Mouse (Mus musculus): ENCODE measurements around the gene Wnt5a.
A peak's percentile ranks its signal among the peaks of the same experiment; 100 is the strongest.

The Wnt5a gene

GRCm38 (mm10) chr14:28512805-28513590, 8.4 kb downstream of the Wnt5a start:
- peaks cover 70% of the 10 kb centered on the region for H3K4me1 ChIP-seq (replicated peaks; ENCODE audit: low read depth, low read length)
- no peak overlapping the region for H3K4me3 ChIP-seq (replicated peaks; ENCODE audit: low read length)
- peaks cover 91% of the 10 kb centered on the region for H3K27me3 ChIP-seq (ENCODE audit: insufficient read depth, low read length)
- H3K9me3 ChIP-seq (ENCODE audit: low read length), result no peaks in the 10 kb centered on the region
- H3K36me3 ChIP-seq (ENCODE audit: insufficient read depth, low read length), result no peaks in the 10 kb centered on the region
- TF ChIP-seq CTCF (conservative IDR thresholded peaks at IDR 0.05; ENCODE audit: low read length) (no peak), POU5F1 (IDR thresholded peaks at IDR 0.05; ENCODE audit: borderline replicate concordance, low read length) (peak; percentile 80; the same call in 1 of the 2 replicates)

DNA sequence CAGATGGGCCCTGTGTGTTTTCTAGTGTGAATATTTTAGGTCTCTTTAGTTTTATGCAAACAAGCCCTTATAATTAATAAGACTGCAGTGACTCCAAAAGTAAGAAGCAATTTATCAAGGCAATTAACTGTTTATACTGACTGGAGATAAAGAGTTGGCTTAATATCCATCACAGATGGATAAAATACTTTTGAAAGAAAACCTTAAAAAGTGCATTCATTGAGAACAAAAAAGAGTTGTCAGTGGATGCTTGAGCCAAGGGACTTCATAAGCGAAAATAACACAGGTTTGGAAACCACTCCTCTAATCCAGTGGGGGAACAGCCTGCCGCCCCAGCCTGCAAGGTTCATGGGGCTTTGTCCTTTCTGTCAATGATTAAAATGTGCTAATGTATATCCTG, 9.6 kb downstream of the Wnt5a start:
- H3K27me3 ChIP-seq (ENCODE audit: insufficient read depth, low read length), result peaks cover 88% of the 10 kb centered on the region
- H3K4me1 ChIP-seq (replicated peaks; ENCODE audit: low read depth, low read length), result peaks cover 64% of the 10 kb centered on the region
- H3K4me3 ChIP-seq (replicated peaks; ENCODE audit: low read length), result no peak overlapping the region
- TF ChIP-seq CTCF (conservative IDR thresholded peaks at IDR 0.05; ENCODE audit: low read length) (no peak), POU5F1 (IDR thresholded peaks at IDR 0.05; ENCODE audit: borderline replicate concordance, low read length) (no peak), NANOG (IDR thresholded peaks at IDR 0.05; ENCODE audit: borderline replicate concordance, low read length) (no peak)
- H3K9me3 ChIP-seq (ENCODE audit: low read length), result no peaks in the 10 kb centered on the region
- no peaks in the 10 kb centered on the region for H3K36me3 ChIP-seq (ENCODE audit: insufficient read depth, low read length)

DNA sequence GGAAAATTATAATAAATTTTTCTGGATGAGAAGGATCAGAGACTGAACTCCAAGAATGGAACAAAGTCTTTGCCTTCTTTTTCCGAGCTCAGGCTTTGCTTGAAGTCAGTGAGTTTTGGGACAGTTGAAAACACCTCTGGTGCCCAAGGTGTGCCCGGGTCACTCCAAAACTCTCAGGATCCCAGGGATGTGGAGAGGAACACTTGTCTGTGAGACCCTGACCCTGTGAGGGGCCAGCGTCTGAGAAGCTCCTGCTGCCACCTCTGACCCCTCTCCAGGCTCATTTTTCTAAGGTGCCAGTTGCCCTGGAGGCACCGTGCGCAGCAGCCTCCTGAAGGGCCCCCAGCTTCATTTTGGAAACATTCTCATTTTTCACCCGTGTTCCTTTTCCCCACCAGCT, 10.8 kb downstream of the Wnt5a start:
- Histone ChIP-seq H3K9me3 (ENCODE audit: low read length) (no peaks in the 10 kb centered on the region), H3K4me3 (replicated peaks; ENCODE audit: low read length) (no peak overlapping the region), H3K27me3 (ENCODE audit: insufficient read depth, low read length) (peaks cover 88% of the 10 kb centered on the region), H3K4me1 (replicated peaks; ENCODE audit: low read depth, low read length) (peaks cover 55% of the 10 kb centered on the region), H3K36me3 (ENCODE audit: insufficient read depth, low read length) (no peaks in the 10 kb centered on the region)
- TF ChIP-seq CTCF (conservative IDR thresholded peaks at IDR 0.05; ENCODE audit: low read length) (no peak), NANOG (IDR thresholded peaks at IDR 0.05; ENCODE audit: borderline replicate concordance, low read length) (no peak), POU5F1 (IDR thresholded peaks at IDR 0.05; ENCODE audit: borderline replicate concordance, low read length) (no peak)

GRCm38 (mm10) chr14:28517631-28518560, 13.3 kb downstream of the Wnt5a start:
- H3K4me3 ChIP-seq (replicated peaks; ENCODE audit: low read length), result peak overlapping the region; percentile 71
- no peak for TF ChIP-seq POU5F1 (IDR thresholded peaks at IDR 0.05; ENCODE audit: borderline replicate concordance, low read length)
- no peak for TF ChIP-seq NANOG (IDR thresholded peaks at IDR 0.05; ENCODE audit: borderline replicate concordance, low read length)
- no peak for TF ChIP-seq CTCF (conservative IDR thresholded peaks at IDR 0.05; ENCODE audit: low read length)

GRCm38 (mm10) chr14:28521106-28521505, 16.6 kb downstream of the Wnt5a start:
- peaks cover 24% of the 10 kb centered on the region for H3K4me1 ChIP-seq (replicated peaks; ENCODE audit: low read depth, low read length)
- no peaks in the 10 kb centered on the region for H3K36me3 ChIP-seq (ENCODE audit: insufficient read depth, low read length)
- TF ChIP-seq NANOG (IDR thresholded peaks at IDR 0.05; ENCODE audit: borderline replicate concordance, low read length), result no peak
- no peak for TF ChIP-seq POU5F1 (IDR thresholded peaks at IDR 0.05; ENCODE audit: borderline replicate concordance, low read length)
- TF ChIP-seq CTCF (conservative IDR thresholded peaks at IDR 0.05; ENCODE audit: low read length), result no peak
- H3K9me3 ChIP-seq (ENCODE audit: low read length), result no peaks in the 10 kb centered on the region
- peaks cover 65% of the 10 kb centered on the region for H3K27me3 ChIP-seq (ENCODE audit: insufficient read depth, low read length)
- no peak overlapping the region for H3K4me3 ChIP-seq (replicated peaks; ENCODE audit: low read length)

More at GRCm38 (mm10) chr14:28517631-28518560, 13.3 kb downstream of the Wnt5a start:
- peaks cover 85% of the 10 kb centered on the region for H3K27me3 ChIP-seq (ENCODE audit: insufficient read depth, low read length)
- no peaks in the 10 kb centered on the region for H3K9me3 ChIP-seq (ENCODE audit: low read length)
- H3K4me1 ChIP-seq (replicated peaks; ENCODE audit: low read depth, low read length), result peaks cover 41% of the 10 kb centered on the region
- H3K36me3 ChIP-seq (ENCODE audit: insufficient read depth, low read length), result no peaks in the 10 kb centered on the region

DNA sequence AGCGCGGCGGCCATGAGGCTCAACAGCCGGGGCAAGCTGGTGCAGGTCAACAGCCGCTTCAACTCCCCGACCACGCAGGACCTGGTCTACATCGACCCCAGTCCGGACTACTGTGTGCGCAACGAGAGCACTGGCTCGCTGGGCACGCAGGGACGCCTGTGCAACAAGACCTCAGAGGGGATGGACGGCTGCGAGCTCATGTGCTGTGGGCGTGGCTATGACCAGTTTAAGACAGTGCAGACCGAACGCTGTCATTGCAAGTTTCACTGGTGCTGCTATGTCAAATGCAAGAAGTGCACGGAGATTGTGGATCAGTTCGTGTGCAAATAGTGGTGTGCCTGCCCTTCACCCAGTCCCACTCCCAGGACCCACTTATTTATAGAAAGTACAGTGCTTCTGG, 18.1 kb downstream of the Wnt5a start:
- Histone ChIP-seq H3K27me3 (ENCODE audit: insufficient read depth, low read length) (peaks cover 50% of the 10 kb centered on the region), H3K4me1 (replicated peaks; ENCODE audit: low read depth, low read length) (peaks cover 34% of the 10 kb centered on the region), H3K9me3 (ENCODE audit: low read length) (no peaks in the 10 kb centered on the region), H3K4me3 (replicated peaks; ENCODE audit: low read length) (peak overlapping the region; percentile 67), H3K36me3 (ENCODE audit: insufficient read depth, low read length) (no peaks in the 10 kb centered on the region)
- TF ChIP-seq POU5F1 (IDR thresholded peaks at IDR 0.05; ENCODE audit: borderline replicate concordance, low read length) (no peak), NANOG (IDR thresholded peaks at IDR 0.05; ENCODE audit: borderline replicate concordance, low read length) (no peak), CTCF (conservative IDR thresholded peaks at IDR 0.05; ENCODE audit: low read length) (no peak)

DNA sequence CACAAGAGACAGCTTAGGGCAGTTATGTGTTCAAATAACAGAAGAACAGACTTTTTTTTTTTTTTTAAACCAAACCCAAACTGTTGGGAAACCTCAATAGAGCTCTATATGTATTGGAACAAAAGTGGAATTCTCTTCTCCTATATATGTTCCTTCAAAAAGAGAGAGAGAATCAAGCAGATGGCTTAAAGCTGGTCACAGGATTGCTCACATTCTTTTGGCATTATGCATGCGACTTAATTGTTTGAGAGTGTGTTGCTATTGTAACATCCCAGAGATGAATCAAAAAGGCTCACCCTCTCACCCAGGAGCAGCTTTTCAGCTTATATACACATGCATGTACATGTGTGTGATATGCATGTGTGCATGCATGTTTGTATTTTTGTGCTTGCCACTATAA, 21.0 kb downstream of the Wnt5a start:
- peaks cover 30% of the 10 kb centered on the region for H3K27me3 ChIP-seq (ENCODE audit: insufficient read depth, low read length)
- H3K36me3 ChIP-seq (ENCODE audit: insufficient read depth, low read length), result no peaks in the 10 kb centered on the region
- H3K9me3 ChIP-seq (ENCODE audit: low read length), result no peaks in the 10 kb centered on the region
- H3K4me3 ChIP-seq (replicated peaks; ENCODE audit: low read length), result no peak overlapping the region
- peaks cover 53% of the 10 kb centered on the region for H3K4me1 ChIP-seq (replicated peaks; ENCODE audit: low read depth, low read length)
- TF ChIP-seq POU5F1 (IDR thresholded peaks at IDR 0.05; ENCODE audit: borderline replicate concordance, low read length) (no peak), NANOG (IDR thresholded peaks at IDR 0.05; ENCODE audit: borderline replicate concordance, low read length) (no peak), CTCF (conservative IDR thresholded peaks at IDR 0.05; ENCODE audit: low read length) (no peak)

- Histone ChIP-seq H3K4me3 (replicated peaks; ENCODE audit: low read length) (0 out of 2 replicates have a peak overlapping the region, but pooled peaks have one; percentile 10), H3K36me3 (ENCODE audit: insufficient read depth, low read length) (no peaks in the 10 kb centered on the region)
- no peak for TF ChIP-seq POU5F1 (IDR thresholded peaks at IDR 0.05; ENCODE audit: borderline replicate concordance, low read length)
Measured at GRCm38 (mm10) chr14:28528151-28528685, 23.7 kb downstream of the Wnt5a start.

More at GRCm38 (mm10) chr14:28528151-28528685, 23.7 kb downstream of the Wnt5a start:
- peaks cover 67% of the 10 kb centered on the region for H3K4me1 ChIP-seq (replicated peaks; ENCODE audit: low read depth, low read length)
- peaks cover 22% of the 10 kb centered on the region for H3K27me3 ChIP-seq (ENCODE audit: insufficient read depth, low read length)
- H3K9me3 ChIP-seq (ENCODE audit: low read length), result no peaks in the 10 kb centered on the region

All from E14TG2a.4 (cell line).